Mouse (Mus musculus): ENCODE measurements around the gene Irf6. TPM values are rescaled to one million over a fixed set of nuclear protein-coding genes. Genes with fewer than 3 reads are reported as not detected.

Irf6 gene
- polyA plus RNA-seq, 1 experiment, result 1.2 TPM

DNA sequence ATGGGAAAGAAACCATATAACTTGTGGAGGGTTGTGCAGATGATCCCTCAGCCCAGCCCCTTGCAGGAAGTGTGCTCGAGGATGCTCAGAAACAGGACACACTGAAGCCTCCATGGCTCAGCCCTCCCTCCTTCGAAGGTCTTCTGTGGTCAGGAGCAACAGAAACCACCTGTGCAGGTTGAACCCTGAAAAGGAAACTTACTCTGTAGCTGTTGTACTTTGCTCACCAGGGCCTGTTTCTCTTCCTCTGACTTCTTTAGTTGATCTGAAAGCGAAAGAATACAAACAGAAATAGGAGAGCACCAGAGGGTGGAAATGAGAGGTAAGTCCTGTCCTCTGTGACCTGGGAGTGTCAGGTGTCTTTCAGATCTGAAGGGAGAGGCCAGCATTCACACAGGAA, 28.2 kb downstream of the Irf6 start:
- TF ChIP-seq POLR2A (IDR thresholded peaks at IDR 0.05; ENCODE audit: borderline replicate concordance, extremely low read depth, insufficient read depth, insufficient read length, poor library complexity, severe bottlenecking), result no peak
- TF ChIP-seq CTCF (IDR thresholded peaks at IDR 0.05; ENCODE audit: borderline replicate concordance, extremely low read depth, insufficient read depth, insufficient read length), result no peak
- no peak for DNase-seq (ENCODE audit: low read depth)

DNA sequence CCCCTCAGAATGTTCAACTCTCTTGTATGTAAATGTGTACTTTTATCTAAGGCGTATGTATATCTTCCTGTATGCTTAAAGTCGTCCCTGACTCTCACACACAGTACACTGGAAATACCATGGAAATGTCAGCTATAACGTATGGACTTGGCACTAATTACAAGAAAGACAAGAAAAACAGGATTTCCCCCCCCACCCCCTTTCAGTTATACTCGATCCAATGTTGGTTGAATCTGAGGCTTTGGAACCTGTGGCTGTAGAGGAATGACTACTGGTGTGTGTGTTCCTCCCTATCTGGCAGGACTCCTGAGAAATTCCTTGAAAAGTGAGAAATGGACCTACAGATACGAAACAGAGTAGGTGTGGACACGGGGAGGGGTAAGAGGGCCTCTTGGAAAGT, 35.3 kb downstream of the Irf6 start:
- no peak for DNase-seq (ENCODE audit: low read depth)
- TF ChIP-seq CTCF (IDR thresholded peaks at IDR 0.05; ENCODE audit: borderline replicate concordance, extremely low read depth, insufficient read depth, insufficient read length) (no peak), POLR2A (IDR thresholded peaks at IDR 0.05; ENCODE audit: borderline replicate concordance, extremely low read depth, insufficient read depth, insufficient read length, poor library complexity, severe bottlenecking) (no peak)

DNA sequence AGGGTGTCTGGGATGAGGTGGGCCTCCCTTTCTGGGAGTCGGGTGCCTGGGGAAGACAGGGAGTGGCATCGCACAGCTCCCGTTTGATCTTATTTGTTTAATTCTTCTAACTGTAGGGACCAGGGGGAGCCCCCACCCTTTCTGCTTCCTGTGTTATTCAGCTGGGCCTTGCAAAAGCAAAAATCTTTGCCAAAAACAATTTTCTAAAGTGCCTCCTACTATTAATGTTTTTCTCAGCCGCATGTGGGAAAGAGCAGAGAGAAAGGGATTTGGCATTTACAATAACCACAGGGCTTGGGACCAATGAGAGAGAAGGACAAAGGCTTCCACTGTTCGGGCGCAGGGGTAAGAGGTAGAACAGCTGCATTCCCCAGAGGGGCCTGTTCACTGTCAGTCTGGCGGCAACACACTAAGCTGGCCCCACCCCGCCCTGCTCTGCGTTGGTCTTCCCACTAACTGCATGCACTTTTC, 36.3 kb downstream of the Irf6 start:
- TF ChIP-seq POLR2A (IDR thresholded peaks at IDR 0.05; ENCODE audit: borderline replicate concordance, extremely low read depth, insufficient read depth, insufficient read length, poor library complexity, severe bottlenecking) (no peak), CTCF (IDR thresholded peaks at IDR 0.05; ENCODE audit: borderline replicate concordance, extremely low read depth, insufficient read depth, insufficient read length) (no peak)
- DNase-seq (ENCODE audit: low read depth), result peak; percentile 89

GRCm38 (mm10) chr1:193189771-193190170, 36.9 kb downstream of the Irf6 start:
- peak; percentile 18 for DNase-seq (ENCODE audit: low read depth)
- TF ChIP-seq CTCF (IDR thresholded peaks at IDR 0.05; ENCODE audit: borderline replicate concordance, extremely low read depth, insufficient read depth, insufficient read length) (no peak), POLR2A (IDR thresholded peaks at IDR 0.05; ENCODE audit: borderline replicate concordance, extremely low read depth, insufficient read depth, insufficient read length, poor library complexity, severe bottlenecking) (no peak)

DNA sequence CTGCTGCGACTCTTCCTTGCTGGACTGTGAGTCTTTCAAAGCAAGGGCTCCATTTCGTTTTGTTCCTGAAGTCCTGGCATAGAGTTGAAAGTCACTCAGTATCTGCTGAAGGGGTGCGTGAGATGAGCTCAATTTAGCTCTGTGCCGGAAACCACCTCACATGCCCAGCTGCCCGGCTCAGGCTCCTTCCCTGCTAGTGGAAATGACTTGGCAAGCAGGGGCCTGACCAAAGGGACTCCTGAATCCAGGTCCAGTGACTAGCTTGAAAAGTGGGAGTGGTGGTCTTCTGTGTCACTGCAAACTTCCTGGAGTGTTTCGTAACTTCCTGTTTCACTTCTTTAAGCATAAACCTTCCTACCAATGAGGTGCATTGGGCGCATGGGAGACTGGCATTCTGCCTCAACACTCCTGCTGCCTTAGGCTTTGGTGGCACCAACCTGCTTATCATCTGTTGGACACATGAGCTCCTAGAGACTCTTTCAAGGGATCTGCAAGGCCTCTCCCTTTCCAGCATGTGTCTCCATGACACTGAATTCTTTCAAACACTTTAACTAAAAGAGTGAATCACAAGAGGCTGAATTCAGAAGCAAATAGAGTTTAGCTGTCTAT, 38.9 kb downstream of the Irf6 start:
- TF ChIP-seq POLR2A (IDR thresholded peaks at IDR 0.05; ENCODE audit: borderline replicate concordance, extremely low read depth, insufficient read depth, insufficient read length, poor library complexity, severe bottlenecking), result no peak
- TF ChIP-seq CTCF (IDR thresholded peaks at IDR 0.05; ENCODE audit: borderline replicate concordance, extremely low read depth, insufficient read depth, insufficient read length), result no peak
- DNase-seq (ENCODE audit: low read depth), result no peak

GRCm38 (mm10) chr1:193194416-193195140, 41.7 kb downstream of the Irf6 start:
- TF ChIP-seq POLR2A (IDR thresholded peaks at IDR 0.05; ENCODE audit: borderline replicate concordance, extremely low read depth, insufficient read depth, insufficient read length, poor library complexity, severe bottlenecking) (no peak), CTCF (IDR thresholded peaks at IDR 0.05; ENCODE audit: borderline replicate concordance, extremely low read depth, insufficient read depth, insufficient read length) (no peak)
- no peak for DNase-seq (ENCODE audit: low read depth)

DNA sequence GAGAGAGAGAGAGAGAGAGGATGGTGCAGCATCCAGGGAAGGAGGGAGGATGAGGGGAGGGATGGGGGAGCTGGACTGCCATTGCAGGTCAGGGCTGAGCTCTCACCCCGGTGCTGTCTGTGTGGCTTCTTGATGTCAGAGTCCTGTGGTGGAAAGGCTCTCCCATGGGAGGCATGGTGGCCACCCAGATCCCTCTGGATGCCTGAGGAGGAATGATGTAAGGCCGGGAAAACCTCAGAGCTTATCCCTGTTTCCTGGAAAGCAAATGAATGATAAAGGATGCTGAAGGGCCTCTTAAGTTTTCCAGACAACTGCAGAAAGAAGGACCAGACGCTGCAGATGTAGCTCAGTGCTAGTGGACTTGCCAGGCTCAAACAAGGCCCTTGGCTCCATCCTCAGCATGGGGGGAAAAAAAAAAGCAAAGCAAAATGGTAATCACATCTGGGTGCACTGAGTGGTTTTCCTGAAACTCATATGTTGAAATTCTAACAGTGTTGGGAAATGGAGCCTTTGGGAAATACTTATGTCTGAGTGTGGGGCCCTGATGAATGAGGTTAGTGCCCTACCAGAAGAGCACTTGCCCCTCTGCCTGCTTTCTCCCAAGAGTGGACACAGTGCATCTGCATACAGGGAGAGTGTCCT, 42.4 kb downstream of the Irf6 start:
- DNase-seq (ENCODE audit: low read depth), result no peak
- TF ChIP-seq POLR2A (IDR thresholded peaks at IDR 0.05; ENCODE audit: borderline replicate concordance, extremely low read depth, insufficient read depth, insufficient read length, poor library complexity, severe bottlenecking) (no peak), CTCF (IDR thresholded peaks at IDR 0.05; ENCODE audit: borderline replicate concordance, extremely low read depth, insufficient read depth, insufficient read length) (no peak)

DNA sequence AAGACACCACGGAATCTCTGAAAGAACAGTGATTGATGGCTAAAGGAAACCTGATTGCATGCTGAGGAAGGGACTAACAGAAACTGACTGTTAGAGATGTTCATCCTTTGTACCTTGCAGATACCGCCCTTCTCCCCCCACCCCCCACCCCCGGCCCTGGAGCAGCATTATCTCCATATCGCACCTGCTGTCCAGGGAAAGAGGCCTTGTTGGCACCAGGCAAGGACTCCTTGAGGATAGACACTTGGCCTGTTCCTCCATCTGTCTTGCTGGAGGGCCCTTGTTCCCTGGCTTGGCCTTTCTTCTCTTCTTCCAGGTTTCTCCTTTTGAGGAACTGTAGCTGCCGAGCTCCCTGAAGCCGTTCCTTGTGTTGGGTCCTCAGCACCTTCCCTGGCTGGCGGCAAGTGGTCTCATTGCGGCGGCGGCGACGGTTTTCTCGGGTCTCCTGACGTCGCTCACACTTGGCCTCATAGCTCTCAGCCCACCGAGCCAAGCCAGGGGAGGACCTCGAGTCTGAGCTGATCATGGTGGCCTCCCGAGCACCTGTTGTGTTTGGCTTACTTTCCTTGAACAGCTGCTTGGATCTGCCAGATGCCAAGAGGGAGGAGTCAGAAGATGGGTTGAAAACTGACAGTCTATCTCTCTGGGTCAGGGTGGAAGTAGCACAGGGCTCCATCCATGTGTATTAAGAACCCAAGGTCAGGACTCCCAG, 44.7 kb downstream of the Irf6 start:
- DNase-seq (ENCODE audit: low read depth), result no peak
- TF ChIP-seq CTCF (IDR thresholded peaks at IDR 0.05; ENCODE audit: borderline replicate concordance, extremely low read depth, insufficient read depth, insufficient read length) (no peak), POLR2A (IDR thresholded peaks at IDR 0.05; ENCODE audit: borderline replicate concordance, extremely low read depth, insufficient read depth, insufficient read length, poor library complexity, severe bottlenecking) (no peak)

GRCm38 (mm10) chr1:193198312-193198711, 45.4 kb downstream of the Irf6 start:
- no peak for DNase-seq (ENCODE audit: low read depth)
- no peak for TF ChIP-seq CTCF (IDR thresholded peaks at IDR 0.05; ENCODE audit: borderline replicate concordance, extremely low read depth, insufficient read depth, insufficient read length)
- no peak for TF ChIP-seq POLR2A (IDR thresholded peaks at IDR 0.05; ENCODE audit: borderline replicate concordance, extremely low read depth, insufficient read depth, insufficient read length, poor library complexity, severe bottlenecking)

DNA sequence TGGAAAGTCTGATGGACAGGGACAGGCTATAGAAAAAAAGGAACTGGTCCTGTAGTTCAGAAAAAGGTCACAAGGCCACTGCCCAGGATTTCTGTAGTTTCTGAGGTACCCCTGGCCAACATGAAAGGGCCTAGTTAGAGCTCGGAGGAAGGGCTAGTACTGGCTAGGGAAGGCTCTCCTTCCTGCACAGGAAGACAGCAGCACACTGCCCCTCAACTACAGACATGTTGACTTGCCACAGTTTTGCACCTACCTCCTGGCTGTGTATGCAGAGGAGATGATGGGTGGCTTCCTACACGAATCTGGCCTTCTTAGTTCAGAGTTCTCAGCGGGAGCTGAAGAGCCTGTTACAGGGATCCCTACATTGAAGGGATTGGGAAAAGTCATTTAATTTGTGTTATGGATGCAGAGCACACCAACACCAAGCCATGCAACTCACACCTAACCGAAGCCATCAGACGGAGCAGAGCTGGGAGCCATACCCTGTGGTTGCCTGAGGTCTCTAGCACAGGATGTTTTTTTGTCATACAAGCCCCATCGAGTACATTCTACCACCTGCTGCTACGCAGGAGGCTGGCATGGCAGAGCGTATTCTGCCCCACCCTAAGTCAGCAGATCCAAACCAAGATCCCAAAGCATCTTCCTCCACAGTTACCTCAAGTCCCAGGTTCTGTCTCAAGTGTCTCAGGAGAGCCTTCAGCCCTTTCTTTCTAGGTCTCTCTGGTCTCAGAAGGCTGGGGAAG, 47.9 kb downstream of the Irf6 start:
- TF ChIP-seq CTCF (IDR thresholded peaks at IDR 0.05; ENCODE audit: borderline replicate concordance, extremely low read depth, insufficient read depth, insufficient read length), result no peak
- no peak for TF ChIP-seq POLR2A (IDR thresholded peaks at IDR 0.05; ENCODE audit: borderline replicate concordance, extremely low read depth, insufficient read depth, insufficient read length, poor library complexity, severe bottlenecking)

More for the DNA sequence above, 47.9 kb downstream of the Irf6 start:
- no peak for DNase-seq (ENCODE audit: low read depth)

All from brain, embryonic 14.5 days (tissue).